Comparison of ENCODE assay signal across 19 mouse cellular contexts in genomic region chr4:119185771-119186170, GRCm38 (mm10). TPM values are rescaled to one million over a fixed set of nuclear protein-coding genes. Genes with fewer than 3 reads are reported as not detected.
"Had no signal": no experiment of that assay in that cellular context is flagged by ENCODE, and none has a peak within 500 bp of the region (broad histone marks: within the 10 kb centered on the region; RNA-seq: fewer than 3 reads in every experiment).

No protein-coding gene starts in this region.

- ATAC-seq: intestine, embryonic 16.5 days; midbrain, embryonic 15.5 days had no signal

- H3K4me1 ChIP-seq: kidney, embryonic 15.5 days; limb, embryonic 12.5 days; lung, embryonic 15.5 days; midbrain, embryonic 15.5 days; neural tube, embryonic 13.5 days had no signal

- DNase-seq: kidney, postnatal 14 days; lung, postnatal 14 days; retina, postnatal 1 day; right cerebral cortex, postnatal 4 days; spleen, adult 18-20 months; thymus, adult 2 months; thymus, postnatal 25 days had no signal

- H3K27me3 ChIP-seq: kidney, embryonic 15.5 days; midbrain, embryonic 15.5 days; neural tube, embryonic 13.5 days had no signal

- H3K27ac ChIP-seq: kidney, embryonic 15.5 days; limb, embryonic 12.5 days; lung, embryonic 15.5 days; macrophage; midbrain, embryonic 15.5 days; neural tube, embryonic 13.5 days had no signal

- H3K9ac ChIP-seq: kidney, embryonic 15.5 days; limb, embryonic 12.5 days; lung, embryonic 15.5 days; midbrain, embryonic 15.5 days; neural tube, embryonic 13.5 days had no signal

- H3K4me2 ChIP-seq: kidney, embryonic 15.5 days; limb, embryonic 12.5 days; lung, embryonic 15.5 days; midbrain, embryonic 11.5 days; midbrain, embryonic 15.5 days; neural tube, embryonic 13.5 days had no signal

- H3K9me3 ChIP-seq: kidney, embryonic 15.5 days; limb, embryonic 12.5 days; lung, embryonic 15.5 days; megakaryocyte, embryonic 14.5 days; midbrain, embryonic 15.5 days; neural tube, embryonic 13.5 days had no signal

- H3K36me3 ChIP-seq: kidney, embryonic 15.5 days; limb, embryonic 12.5 days; lung, embryonic 15.5 days; midbrain, embryonic 15.5 days; neural tube, embryonic 13.5 days had no signal

- H3K4me3 ChIP-seq: kidney, embryonic 15.5 days; limb, embryonic 12.5 days; lung, embryonic 15.5 days; megakaryocyte, embryonic 14.5 days; midbrain, embryonic 15.5 days; neural tube, embryonic 13.5 days had no signal

RNA-seq across cellular contexts. Expression of gene Ermap, which starts 4.0 kb away (rescaled TPM):
- polyA plus RNA-seq: liver, adult 2 months; macrophage had no signal

RNA-seq across cellular contexts. Expression of gene Tmem269, which starts 32.2 kb away (rescaled TPM):
- total RNA-seq: monocyte, adult 5-6 weeks had no signal
- polyA plus RNA-seq: intestine, embryonic 16.5 days; kidney, embryonic 15.5 days; limb, embryonic 12.5 days; lung, embryonic 15.5 days; macrophage; neural tube, embryonic 13.5 days; stomach, embryonic 14.5 days; thymus, adult 2 months had no signal
